In genomic region chr16:93513616-93514041, GRCm38 (mm10) we compare ENCODE assay signal across 19 mouse cellular contexts.
"Had no signal": no experiment of that assay in that cellular context is flagged by ENCODE, and none has a peak within 500 bp of the region (broad histone marks: within the 10 kb centered on the region; RNA-seq: fewer than 3 reads in every experiment).

No protein-coding gene starts in this region.

- DNase-seq: kidney, adult 8-10 months; kidney, postnatal 25 days; layer of hippocampus, adult 9-11 months; liver; liver, embryonic 13.5 days; liver, postnatal 0 days; retina, postnatal 1 day; right cerebral cortex, postnatal 4 days; spleen, adult 18-20 months; thymus, postnatal 14 days had no signal

- H3K27ac ChIP-seq: limb, embryonic 12.5 days; liver, embryonic 13.5 days; midbrain, embryonic 15.5 days; neural tube, embryonic 13.5 days; stomach, embryonic 15.5 days had no signal

- H3K36me3 ChIP-seq: limb, embryonic 12.5 days; liver, embryonic 13.5 days; midbrain, embryonic 15.5 days; neural tube, embryonic 13.5 days; stomach, embryonic 15.5 days had no signal

- H3K9me3 ChIP-seq: limb, embryonic 12.5 days; liver, embryonic 13.5 days; megakaryocyte, embryonic 14.5 days; midbrain, embryonic 15.5 days; neural tube, embryonic 13.5 days; stomach, embryonic 15.5 days had no signal

- H3K4me1 ChIP-seq: limb, embryonic 12.5 days; liver, embryonic 13.5 days; megakaryocyte, embryonic 14.5 days; midbrain, embryonic 15.5 days; stomach, embryonic 15.5 days had no signal

- H3K9ac ChIP-seq: limb, embryonic 12.5 days; liver, embryonic 13.5 days; liver, postnatal 0 days; midbrain, embryonic 15.5 days; neural tube, embryonic 13.5 days; stomach, embryonic 15.5 days had no signal

- H3K27me3 ChIP-seq: liver, embryonic 13.5 days; midbrain, embryonic 15.5 days; neural tube, embryonic 13.5 days; stomach, embryonic 15.5 days had no signal

- ATAC-seq: hindbrain, embryonic 16.5 days; inflammation-experienced regulatory T-cells, adult 6 months; intestine, postnatal 0 days; liver, postnatal 0 days; midbrain, embryonic 15.5 days had no signal

- H3K4me2 ChIP-seq: limb, embryonic 12.5 days; liver, embryonic 13.5 days; midbrain, embryonic 11.5 days; midbrain, embryonic 15.5 days; neural tube, embryonic 13.5 days; stomach, embryonic 15.5 days had no signal

- H3K4me3 ChIP-seq: limb, embryonic 12.5 days; liver, embryonic 13.5 days; megakaryocyte, embryonic 14.5 days; midbrain, embryonic 15.5 days; neural tube, embryonic 13.5 days; stomach, embryonic 15.5 days had no signal
